Comparison of ENCODE assay signal across 8 mouse cellular contexts in genomic region chr11:95712563-95713224, GRCm38 (mm10). TPM values are rescaled to one million over a fixed set of nuclear protein-coding genes. Genes with fewer than 3 reads are reported as not detected.
A peak's percentile ranks its signal among the peaks of the same experiment; 100 is the strongest.
DNase-seq lines count a peak whose midpoint lies in the region; ATAC-seq lines count a peak whose summit lies in the region.

TSS of gene Zfp652 (plus strand) at chr11:95712673.

- H3K36me3 ChIP-seq in hindbrain, embryonic 14.5 days (replicated peaks; ENCODE audit: control insufficient read depth, insufficient read depth), result no peaks in the 10 kb centered on the region
- H3K36me3 ChIP-seq in macrophage (ENCODE audit: inconsistent target), result no peaks in the 10 kb centered on the region

- peak within 1 kb of the TSS; percentile 96 for H3K4me3 ChIP-seq in hindbrain, embryonic 14.5 days (replicated peaks; ENCODE audit: low read length)
- H3K4me3 ChIP-seq in macrophage (ENCODE audit: inconsistent target), result peak within 1 kb of the TSS; percentile 71

- no peaks in the 10 kb centered on the region for H3K9me3 ChIP-seq in hindbrain, embryonic 14.5 days (ENCODE audit: control insufficient read depth, low read length)

- H3K27me3 ChIP-seq in hindbrain, embryonic 14.5 days (ENCODE audit: control insufficient read depth, insufficient read depth, low read length), result no peaks in the 10 kb centered on the region

- under 1% methylated on average over 41 of the region's 103 CpGs for WGBS in hindbrain, embryonic 14.5 days
- 0% methylated on average over 44 of the region's 103 CpGs for WGBS in macrophage (ENCODE audit: missing documents)

- H3K9ac ChIP-seq in hindbrain, embryonic 14.5 days, result peak within 1 kb of the TSS; percentile 97

- peak within 1 kb of the TSS; percentile 97 for H3K27ac ChIP-seq in hindbrain, embryonic 14.5 days
- peak within 1 kb of the TSS; percentile 87 for H3K27ac ChIP-seq in macrophage

- ATAC-seq in hindbrain, embryonic 14.5 days (ENCODE audit: low FRiP score), result peak; percentile 91

- H3K4me2 ChIP-seq in hindbrain, embryonic 14.5 days (replicated peaks), result peak within 1 kb of the TSS; percentile 75

- peaks cover 20% of the 10 kb centered on the region for H3K4me1 ChIP-seq in hindbrain, embryonic 14.5 days (replicated peaks; ENCODE audit: control insufficient read depth, insufficient read depth, low read length)

- H3K79me2 ChIP-seq in macrophage (ENCODE audit: inconsistent target), result peaks cover 43% of the 10 kb centered on the region

- DNase-seq in R1 (ENCODE audit: low read depth, low spot score), result peak; percentile 98
- DNase-seq in cerebellum, postnatal 14 days, result peak; percentile 96 to 97
- peak; percentile 51 to 66 for DNase-seq in frontal cortex, postnatal 25 days (ENCODE audit: low spot score in 2 of 2)
- DNase-seq in hindbrain, embryonic 14.5 days (ENCODE audit: low spot score), result peak; percentile 89
- DNase-seq in left cerebral cortex, adult 18-20 months (ENCODE audit: low spot score in 2 of 2), result peak; percentile 68 to 75
- peak; percentile 80 for DNase-seq in right cerebral cortex, adult 18-20 months
- peak; percentile 93 for DNase-seq in urinary bladder, postnatal 14 days (ENCODE audit: low spot score)

RNA-seq across cellular contexts. Expression of gene Zfp652, which starts in this region (rescaled TPM):
- polyA plus RNA-seq in hindbrain, embryonic 14.5 days (2014; fragmentation: Nextera tagmentation; extraction: Ambion mirVana), result 10.9 and 12.8 TPM in 2 replicates
- total RNA-seq in left cerebral cortex, adult 18-20 months (2021), result 10 to 100 TPM; 37.8 to 41.1 TPM
- total RNA-seq in macrophage (2018; cell fraction: chromatin; rRNA removed), result 10 to 100 TPM in 20 of 26 experiments, 1 to 10 TPM in 6; 3.0 to 59.5 (median 33.4) TPM
- total RNA-seq in macrophage (2018; cell fraction: cytosol; rRNA removed), result 10 to 100 TPM in 24 of 26 experiments, 1 to 10 TPM in 2; 6.1 to 53.2 (median 16.7) TPM
- 10 to 100 TPM in 22 of 26 experiments, 1 to 10 TPM in 4; 7.5 to 68.1 (median 28.6) TPM for total RNA-seq in macrophage (2018; cell fraction: nucleus; rRNA removed)
- 17.9 to 26.2 TPM (median 25.2 TPM) in 3 replicates for polyA plus RNA-seq in macrophage (2018)

Comparison
In these comparisons a context has a peak if more than half of its experiments do, and no peak if none do; other contexts are left out.
1. Peak in every context shown above with its lines: DNase-seq, ATAC-seq, H3K4me3 ChIP-seq and H3K27ac ChIP-seq.